Mouse (Mus musculus): Measurements from ENCODE around the gene Syne4.

Syne4 gene

DNA sequence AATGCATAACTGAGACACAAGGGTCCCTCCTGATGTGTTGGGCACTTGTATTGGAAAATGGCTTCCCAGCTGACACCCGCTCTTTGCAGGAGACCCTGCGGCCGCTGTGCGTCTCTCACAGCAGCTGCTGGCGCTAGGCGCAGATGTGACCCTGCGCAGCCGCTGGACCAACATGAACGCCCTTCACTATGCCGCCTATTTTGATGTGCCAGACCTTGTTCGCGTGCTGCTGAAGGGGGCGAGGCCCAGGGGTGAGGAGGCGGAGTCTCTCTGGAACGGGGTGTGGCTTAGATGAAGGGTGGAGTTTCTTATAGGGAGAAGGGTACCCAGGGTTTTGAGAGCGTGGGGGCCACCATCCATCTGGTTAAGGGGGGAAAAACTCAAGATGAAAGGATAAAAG, 17.3 kb upstream of the Syne4 start:
- DNase-seq: no peak

DNA sequence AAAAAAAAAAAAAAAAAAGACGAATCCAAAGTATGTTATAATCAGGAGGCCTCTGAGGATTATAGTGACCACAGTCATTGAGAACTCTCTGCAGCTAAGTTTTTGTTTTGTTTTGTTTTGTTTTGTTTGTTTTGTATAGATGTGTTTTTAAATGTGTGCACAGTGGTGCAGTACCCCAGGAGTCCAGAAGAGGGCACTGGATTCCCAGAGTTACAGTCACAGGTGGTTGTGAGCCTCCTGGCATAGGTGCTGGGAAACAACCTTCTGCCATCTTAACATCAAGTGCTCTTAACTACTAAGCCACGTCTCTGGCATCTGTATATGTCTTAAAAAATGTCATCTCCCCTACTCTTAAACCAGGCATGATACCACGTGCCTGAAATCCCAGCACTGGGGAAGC, 13.7 kb upstream of the Syne4 start:
- no peak for DNase-seq

DNA sequence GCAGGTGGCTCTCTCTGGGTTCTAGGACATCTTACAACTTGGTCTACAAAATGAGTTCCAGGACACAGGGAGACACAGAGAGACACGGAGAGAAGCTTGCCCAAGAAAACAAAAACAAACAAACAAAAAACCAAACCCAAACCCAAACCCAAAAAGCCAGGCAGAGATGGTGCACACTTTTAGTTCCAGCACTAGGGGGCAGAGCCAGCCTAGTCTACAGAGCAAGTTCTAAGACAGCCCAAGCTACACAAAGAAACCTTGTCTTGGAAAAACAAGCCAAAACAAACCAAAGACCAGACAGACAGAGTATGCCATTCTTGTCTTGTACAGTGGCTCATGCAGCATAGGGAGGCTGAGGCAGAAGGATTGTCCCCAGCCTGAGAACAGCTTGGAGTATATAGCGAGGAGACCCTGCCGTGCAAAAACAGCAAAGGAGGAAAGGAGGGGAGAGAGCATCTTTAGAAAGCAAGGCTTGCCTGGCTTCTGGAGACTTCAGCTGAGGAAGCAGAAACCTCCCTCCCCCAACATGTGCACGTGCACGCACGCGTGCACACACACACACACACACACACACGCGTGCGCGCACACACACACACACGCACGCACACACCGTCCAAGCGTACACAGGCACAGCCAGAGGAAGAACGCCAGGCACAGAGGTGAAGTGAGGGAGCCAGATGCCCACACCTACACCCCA, 8.4 kb upstream of the Syne4 start:
- no peak for DNase-seq

DNA sequence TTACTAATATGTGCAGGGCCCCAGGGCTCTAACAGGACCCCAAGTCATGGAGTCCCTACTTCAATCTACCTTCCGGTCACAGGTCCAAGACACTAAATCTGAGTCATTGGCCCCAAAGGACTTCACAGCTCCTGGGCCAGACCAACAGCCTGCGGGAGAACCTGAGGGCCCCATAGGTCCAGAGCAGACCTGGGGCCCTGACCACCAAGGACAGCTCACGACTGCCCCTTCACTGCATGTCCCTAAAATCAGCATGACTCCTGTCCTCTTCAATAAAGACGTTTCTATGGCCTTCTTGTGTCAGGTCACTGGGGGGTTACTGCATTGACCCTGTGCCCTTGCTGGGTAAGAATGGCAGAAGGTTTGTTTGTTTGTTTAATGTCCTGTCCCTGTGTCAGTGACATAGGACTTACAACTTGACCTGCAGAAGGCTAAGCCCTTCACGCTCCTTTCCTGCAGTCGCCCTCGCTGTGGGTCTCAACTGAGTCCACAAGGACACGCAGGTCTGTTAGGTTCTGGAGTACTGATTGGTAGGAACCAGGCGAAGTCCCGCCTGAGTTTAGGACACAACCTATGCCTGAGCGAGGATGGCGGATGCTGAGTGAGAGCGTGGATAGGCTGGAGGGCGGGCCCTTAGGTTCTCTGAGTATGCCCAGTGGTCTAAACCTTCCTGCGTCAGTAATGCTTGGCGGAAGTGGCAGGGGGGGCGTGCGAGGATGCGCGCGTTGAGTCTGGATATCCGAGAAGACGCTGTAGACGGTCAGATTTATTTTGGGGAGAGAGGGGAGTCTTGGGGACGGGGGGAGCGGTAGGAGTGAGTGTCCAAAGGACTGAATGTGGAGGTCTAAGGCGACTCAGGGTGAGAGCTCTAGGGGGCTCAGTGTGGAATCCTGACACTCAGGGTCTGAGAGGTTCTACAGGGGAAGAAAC, 6.3 kb upstream of the Syne4 start, which contains the start of gene Alkbh6:
Alkbh6 (plus strand) TSS at position 642 of the 930 bp plus-strand sequence.
- peak; percentile 91 for DNase-seq

DNA sequence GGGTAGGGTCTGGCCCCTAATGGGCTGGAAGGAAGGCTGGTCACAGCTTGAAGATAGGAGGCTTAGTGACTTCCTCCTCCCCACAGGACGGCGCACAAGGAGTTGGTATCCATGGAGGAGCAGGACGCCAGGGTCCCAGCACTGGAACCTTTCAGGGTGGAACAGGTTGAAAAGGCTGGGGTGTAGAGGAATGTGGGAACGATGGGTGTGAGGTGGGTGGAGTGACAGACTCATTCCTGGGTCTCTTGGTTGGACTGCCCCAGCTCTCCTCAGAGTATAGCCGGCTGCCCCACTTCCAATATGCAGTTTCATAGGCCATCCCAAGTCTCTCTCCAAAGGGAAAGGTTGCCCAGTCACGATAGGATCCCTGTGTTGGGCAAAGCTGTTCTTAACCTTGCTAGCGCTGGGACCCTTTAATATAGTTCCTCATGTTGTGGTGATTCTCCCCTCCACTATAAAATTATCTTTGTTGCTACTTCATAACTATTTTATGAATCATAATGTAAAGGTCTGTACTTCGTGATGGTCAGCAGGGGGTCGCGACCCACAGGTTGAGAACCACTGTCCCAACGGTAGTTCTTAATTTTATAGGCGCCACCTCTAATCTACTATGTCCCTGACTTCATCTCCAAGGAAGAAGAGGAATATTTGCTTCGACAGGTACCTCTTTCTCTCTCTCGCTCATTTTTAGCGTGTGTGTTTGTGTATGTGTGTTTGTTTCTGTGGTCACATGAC, 5.0 kb upstream of the Syne4 start:
- DNase-seq: peak; percentile 42

DNA sequence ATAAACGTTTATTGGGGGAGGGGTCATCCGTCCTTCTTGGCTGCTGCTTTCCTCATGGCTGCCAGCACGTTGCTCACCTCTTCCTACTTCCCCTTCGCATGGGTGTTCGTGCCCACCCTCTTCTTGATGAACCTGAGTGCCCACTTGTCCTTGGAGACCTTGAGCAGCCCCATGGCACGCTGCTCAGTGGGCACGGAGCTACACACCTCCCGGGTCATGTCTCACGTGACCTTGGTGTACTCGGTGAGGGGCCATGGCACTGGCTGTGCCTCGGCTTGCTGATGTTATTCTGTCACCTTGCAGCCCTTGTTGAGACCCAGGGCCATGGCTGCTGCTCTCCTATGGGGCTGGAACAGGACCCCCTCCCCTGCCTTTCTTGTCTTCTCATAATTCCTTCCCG, 4.5 kb upstream of the Syne4 start:
- no peak for DNase-seq

DNA sequence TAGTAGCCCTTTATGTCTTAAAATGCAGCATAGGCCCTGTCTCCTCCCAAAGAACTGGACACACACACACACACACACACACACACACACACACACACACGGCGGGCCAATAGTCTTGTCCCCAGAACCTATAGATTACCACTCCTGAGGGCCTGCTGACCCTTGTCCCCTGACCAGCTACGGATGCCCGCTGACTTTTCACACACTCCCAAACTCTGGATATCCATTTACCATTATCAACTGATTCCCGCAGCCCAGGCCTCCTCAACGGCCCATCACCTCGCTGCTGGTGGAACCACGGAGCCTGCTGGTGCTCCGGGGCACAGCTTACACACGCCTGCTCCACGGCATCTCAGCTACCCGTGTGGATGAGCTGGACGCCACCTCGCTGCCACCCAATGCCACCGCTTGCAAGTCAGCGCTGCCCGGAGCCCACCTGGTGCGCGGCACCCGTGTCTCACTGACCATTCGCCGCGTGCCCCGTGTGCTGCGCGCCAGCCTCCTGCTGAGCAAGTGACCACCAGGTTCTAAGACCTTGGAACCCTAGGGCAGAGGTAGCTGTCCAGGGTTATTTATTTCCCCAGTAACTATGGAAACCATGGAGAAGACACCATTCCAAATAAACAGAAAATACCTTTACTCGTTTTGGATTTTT, 814 bp upstream of the Syne4 start:
- peak; percentile 78 for DNase-seq

DNA sequence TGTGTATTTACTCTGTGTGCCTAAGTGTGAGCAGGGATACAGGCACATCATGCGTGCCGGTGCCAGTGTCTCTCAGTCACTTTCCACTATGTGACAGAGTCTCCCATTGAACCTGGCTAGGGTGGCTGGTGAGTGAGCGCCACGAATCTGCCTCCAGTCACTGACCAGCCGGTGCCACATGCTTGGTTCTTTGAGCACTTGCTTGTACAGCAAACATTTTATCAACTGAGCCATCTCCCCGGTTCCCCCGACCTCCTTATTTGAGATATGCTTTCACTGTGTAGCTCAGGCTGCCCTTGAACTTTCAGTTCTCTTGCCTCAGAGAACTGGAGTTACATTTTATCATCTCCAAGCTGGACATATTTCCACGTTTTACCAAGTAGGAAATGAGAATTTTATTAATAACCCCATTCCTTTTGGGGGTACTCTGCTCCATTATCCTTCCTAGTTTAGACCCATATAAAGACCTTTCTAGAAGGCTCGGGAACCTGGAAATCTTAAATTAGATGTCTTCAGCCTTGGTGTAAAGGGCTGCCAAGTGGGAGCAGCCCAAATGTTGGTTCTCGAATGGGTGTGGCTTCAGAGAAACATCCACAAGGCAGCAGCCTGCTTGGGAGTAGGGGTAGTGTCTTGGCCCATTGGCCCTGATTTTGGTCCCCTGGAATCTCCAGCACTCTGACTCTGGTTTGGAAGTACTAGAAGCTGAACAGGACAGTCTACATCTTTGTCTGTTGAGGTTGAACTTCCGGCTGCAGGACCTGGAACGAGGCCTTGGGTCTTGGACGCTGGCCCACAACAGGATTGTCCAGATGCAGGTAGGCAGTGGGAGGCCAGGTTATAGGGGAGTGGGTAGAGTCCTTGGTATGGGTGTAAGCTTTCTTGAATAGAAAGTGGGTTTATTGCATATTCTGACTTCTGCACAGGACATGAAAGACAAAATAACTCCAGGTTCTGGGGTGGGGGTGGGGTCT, 1.2 kb downstream of the Syne4 start:
- DNase-seq: no peak

DNA sequence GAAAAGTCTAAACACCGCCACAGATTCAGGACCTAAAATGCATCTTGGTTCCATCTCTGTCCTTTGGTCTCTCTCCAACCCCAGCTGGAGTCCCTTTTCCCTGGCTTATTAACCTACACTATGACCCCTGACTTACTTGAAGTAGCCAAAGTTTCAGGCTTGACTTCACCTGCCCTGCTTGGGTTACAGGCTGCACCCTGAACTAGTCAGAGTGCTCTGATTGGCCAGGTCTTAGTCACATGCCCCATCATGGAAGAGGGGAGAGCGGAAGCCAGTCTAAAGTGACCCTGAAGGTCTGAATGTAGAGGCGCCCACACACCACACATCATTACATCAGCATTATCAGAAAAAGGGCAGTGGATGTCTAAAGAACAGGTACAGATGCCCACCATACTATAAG, 3.5 kb downstream of the Syne4 start:
- DNase-seq: no peak

DNA sequence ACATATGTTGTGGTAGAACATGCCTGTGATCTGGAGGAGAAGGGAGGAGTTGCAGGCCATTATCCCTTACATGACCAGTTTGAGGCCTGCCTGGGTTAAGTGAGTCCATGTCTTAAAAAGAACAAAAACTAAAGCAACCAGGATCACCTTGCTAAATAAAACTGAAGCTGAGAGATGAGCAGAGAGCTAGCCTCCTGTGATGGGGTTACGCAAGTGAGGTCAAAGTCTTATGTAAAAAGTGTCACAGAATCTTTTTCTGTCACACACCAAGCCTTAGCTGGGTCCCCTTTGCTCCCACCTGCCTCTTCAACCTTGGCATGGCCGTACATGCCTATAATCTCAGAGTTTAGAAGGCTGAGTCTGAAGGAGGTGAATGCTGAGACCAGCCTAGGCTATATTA, 6.3 kb downstream of the Syne4 start:
- DNase-seq: no peak

DNA sequence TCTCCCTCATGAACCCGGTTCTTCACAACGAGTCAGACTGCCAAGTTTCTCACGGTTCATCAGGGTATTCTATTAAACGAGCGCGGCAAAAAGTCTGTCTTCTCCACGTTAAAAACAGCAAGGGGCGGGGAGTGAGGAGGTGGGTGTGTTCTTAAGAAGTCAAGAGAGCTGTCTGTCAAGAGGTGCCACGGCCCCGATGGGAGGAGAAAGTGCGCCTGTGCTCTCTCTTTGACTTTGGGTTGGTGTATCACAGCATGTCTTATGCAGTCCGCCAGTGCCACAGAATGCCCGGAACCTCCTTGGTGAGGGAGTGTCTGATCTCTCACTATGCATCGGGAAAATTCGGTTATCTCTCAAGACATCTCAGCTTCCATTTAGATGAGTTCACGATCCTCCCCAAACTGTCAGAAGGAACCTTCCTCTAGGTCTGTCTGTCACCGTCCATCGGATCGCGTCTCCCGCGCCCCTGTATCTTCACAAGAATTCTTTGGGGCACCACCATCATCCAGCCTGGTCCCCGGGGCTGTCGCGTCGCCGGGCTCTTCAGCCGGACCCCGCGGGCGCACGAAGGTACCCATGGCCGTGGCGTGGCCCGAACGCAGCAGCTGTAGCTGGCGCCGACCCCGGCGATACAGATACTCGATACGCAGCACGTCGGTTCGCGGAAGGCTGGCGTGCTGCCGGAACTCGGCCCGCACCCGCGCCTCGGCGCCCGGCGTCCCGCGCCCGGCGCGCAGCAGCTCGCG, 7.1 kb downstream of the Syne4 start, which contains the start of gene E130208F15Rik:
E130208F15Rik (plus strand) TSS at position 202 of the 746 bp plus-strand sequence.
- DNase-seq: peak; percentile 84

DNA sequence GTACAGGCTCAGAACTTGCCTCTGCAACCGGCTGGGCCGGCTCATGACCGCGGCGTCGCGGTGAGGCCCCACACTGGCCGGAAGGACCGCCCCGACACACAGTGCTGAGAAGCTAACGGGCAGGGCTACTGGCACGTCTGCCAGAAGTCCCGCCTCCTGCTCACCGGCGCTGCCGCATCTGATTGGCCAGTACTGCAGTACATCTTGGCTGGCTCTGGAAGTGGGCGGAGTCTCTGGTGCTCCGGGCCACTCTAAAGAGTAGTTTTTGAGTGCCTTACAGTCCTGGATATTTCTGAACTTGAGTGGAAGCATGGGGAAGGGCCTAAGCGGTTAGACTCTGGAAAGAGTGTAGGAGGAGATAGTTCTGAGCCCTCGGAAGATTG, 7.7 kb downstream of the Syne4 start:
- peak; percentile 97 for DNase-seq

DNA sequence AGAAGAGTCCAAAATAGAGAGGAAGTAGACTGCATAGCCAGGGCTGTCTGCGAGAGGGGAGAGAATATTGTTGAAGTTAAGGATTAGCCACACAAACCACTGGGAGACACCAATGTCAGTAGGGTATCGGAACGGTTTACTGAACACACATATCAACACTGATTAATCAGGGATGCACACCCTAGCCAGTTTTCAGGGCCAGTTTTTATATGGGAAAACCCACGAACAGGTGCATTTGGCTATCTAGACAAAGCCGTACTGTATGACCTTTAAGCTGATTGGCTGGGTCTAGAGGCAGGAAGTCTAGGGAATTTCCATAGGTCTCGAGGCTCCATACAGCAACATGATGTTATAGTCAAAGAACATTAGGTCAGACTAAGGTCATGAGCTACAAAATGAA, 8.3 kb downstream of the Syne4 start:
- DNase-seq: no peak

DNA sequence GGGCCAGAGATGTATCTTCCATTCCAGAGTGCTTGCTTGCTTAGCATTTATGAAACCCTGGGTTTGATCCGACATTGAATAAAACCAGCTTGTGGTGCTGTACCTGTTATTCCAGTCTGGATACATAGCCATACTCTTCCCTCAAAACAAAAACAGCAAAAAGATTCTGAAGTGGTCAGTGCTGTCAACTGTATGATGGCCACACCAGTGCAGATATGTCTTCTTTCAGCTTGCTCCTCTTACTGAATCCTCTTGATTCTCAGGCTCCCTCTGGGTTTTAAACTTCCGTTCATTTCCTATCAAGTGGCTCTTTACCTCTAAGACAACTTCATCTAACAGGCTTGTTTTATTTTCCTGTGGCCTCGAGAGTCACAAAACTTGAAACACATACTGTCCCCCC, 9.2 kb downstream of the Syne4 start, which contains the start of gene Sdhaf1:
Sdhaf1 (minus strand) TSS at position 101 of the 400 bp plus-strand sequence.
- DNase-seq: no peak

DNA sequence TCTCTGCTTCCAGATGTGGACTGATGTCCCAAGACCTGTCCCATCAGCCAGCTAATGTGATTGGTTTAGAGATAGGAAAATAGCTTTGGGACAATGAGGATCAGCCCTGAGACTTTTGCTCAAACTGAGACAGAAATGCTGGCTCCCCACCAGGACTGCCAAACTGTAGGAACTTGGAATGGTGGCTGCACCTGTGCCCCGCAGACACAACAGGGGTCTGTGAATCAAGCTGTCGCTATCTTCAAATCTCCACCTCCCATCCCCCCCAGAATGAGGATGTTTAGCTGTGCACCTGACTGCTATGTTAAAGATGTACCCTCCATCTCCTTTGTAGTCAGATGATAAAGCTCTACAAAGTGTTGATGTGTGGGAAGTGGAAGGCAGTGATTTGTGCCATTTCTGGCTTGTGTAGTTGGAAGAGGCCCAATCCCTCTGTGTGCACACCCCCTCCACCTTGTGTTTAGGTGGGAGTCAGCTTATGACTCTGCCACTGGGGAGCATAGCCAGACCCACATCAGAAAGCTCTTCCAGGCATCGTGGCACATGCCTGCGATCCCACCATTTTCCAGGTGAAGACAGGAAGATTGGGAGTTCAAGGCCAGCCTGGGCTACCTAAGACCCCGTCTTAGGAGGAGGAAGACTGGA, 9.8 kb downstream of the Syne4 start:
- DNase-seq: no peak

DNA sequence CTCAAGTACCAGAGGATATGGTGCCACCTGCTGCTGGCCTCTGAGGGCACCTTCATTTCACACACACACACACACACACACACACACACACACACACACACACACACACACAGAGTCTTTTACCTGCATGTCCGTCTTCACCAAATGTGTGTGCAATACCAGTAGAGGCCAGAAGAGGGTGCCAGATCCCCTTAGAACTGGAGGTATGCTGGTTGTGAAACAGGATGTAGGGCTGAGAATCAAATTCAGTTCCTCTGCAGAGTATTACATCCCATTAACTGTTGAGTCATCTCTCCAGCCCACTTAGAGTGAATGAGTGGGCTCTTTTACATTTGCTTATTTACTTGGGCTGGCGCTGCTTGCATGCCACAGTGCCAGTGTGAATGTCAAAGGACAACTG, 10.8 kb downstream of the Syne4 start:
- DNase-seq: no peak

DNA sequence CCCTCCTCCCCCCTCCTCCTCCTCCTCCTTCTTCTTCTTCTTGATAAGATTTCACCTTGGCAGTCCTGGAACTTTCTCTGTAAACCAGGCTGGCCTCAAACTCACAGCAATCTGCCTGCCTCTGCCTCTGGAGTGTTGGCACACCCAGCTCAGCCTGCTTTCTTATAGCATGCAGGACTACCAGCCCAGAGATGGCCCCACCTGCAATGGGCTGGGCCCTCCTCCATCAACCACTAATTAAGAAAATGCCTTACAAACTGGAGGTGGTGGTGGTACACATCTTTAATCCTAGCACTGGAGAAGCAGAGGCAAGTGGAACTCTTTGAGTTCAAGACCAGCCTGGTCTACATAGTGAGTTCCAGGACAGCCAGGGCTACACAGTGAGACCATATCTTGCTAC, 11.8 kb downstream of the Syne4 start:
- no peak for DNase-seq

DNA sequence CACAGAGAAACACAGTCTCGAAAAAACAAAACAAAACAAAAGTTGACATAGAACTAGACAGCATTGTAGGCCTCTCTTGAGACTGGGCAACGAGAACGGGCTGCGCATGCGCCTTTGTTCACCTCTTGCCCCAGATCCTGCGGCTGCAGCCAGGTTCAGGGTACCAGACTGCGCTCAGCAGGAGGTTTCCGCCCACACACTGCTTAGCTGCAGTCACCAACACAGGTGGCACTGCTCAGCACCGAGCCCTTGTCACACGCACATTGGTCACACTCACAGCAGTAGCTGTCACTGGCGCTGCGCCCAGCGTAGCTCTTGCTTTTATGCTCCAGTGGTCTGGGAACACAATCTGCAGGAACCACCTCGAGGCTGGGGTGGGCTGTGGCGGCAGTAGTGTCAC, 12.5 kb downstream of the Syne4 start:
- DNase-seq: peak; percentile 54

DNA sequence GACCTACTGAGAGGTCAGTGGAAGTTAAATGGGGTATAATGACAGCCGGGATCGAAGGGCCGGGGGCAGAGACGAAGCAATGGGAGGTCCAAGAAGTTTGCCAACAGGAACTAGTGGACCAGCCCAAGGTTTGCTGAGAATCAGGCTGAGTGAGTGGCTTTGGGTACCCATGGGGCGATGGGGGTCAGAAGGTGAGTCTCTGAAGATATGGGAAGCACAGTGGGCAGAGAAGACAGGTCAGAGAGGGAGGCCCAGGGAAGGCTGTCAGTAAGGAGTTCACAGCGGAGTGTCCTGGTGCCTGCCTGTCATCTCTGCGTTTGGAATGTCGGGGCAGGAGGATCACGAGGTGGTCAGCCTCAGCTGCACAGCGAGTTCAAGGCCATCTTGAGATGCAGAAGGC, 13.8 kb downstream of the Syne4 start:
- DNase-seq: no peak

DNA sequence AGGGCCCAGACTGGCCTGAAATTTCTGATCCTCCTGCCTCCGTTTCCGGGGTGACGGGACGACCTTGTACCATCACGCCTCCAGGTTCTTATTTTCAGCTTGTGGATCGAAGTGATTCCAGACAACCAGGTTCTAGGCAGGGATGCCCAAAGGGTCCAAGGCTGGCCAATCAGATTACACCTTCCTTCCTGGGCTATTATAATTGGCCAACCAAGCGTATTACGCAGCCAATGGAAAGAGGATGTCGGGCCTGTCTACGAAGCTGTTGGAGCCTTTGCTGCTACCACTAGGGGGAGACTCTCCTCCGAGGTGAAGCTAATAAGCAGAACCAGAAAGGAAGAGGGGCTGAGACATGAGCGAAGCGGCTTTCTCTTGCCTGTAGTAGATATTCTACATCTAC, 17.3 kb downstream of the Syne4 start:
- peak; percentile 73 for DNase-seq

Data from kidney, adult 18-20 months (tissue).